Mouse (Mus musculus): ENCODE measurements around the gene Gpatch2.

The Gpatch2 gene

GRCm38 (mm10) chr1:187308523-187308922 lies 93.2 kb downstream of the Gpatch2 start:
- no peak for DNase-seq

GRCm38 (mm10) chr1:187311122-187311521 lies 95.8 kb downstream of the Gpatch2 start:
- DNase-seq: no peak

GRCm38 (mm10) chr1:187313323-187313722 lies 98.0 kb downstream of the Gpatch2 start:
- DNase-seq: no peak

- DNase-seq: no peak
Observed at GRCm38 (mm10) chr1:187313763-187314162, 98.5 kb downstream of the Gpatch2 start.

- no peak for DNase-seq
Observed at GRCm38 (mm10) chr1:187314516-187314915, 99.2 kb downstream of the Gpatch2 start.

- DNase-seq: no peak
Observed at GRCm38 (mm10) chr1:187315821-187316220, 100.5 kb downstream of the Gpatch2 start.

GRCm38 (mm10) chr1:187316555-187316954 lies 101.2 kb downstream of the Gpatch2 start:
- no peak for DNase-seq

- no peak for DNase-seq
Observed at GRCm38 (mm10) chr1:187321814-187322213, 106.5 kb downstream of the Gpatch2 start.

- DNase-seq: no peak
Observed at GRCm38 (mm10) chr1:187322505-187323208, 107.3 kb downstream of the Gpatch2 start.

- no peak for DNase-seq
Observed at GRCm38 (mm10) chr1:187323209-187323589, 107.9 kb downstream of the Gpatch2 start.

GRCm38 (mm10) chr1:187342551-187342950 lies 127.2 kb downstream of the Gpatch2 start:
- DNase-seq: no peak

GRCm38 (mm10) chr1:187345156-187345555 lies 129.8 kb downstream of the Gpatch2 start:
- DNase-seq: no peak

GRCm38 (mm10) chr1:187346923-187347322 lies 131.6 kb downstream of the Gpatch2 start:
- DNase-seq: no peak

GRCm38 (mm10) chr1:187347606-187348005 lies 132.3 kb downstream of the Gpatch2 start:
- no peak for DNase-seq

- DNase-seq: no peak
Observed at GRCm38 (mm10) chr1:187348053-187348820, 132.9 kb downstream of the Gpatch2 start.

- DNase-seq: no peak
Observed at GRCm38 (mm10) chr1:187348859-187349258, 133.6 kb downstream of the Gpatch2 start.

GRCm38 (mm10) chr1:187356169-187356568 lies 140.9 kb downstream of the Gpatch2 start:
- no peak for DNase-seq

GRCm38 (mm10) chr1:187356904-187357303 lies 141.6 kb downstream of the Gpatch2 start:
- no peak for DNase-seq

- DNase-seq: no peak
Observed at GRCm38 (mm10) chr1:187360240-187360639, 144.9 kb downstream of the Gpatch2 start.

GRCm38 (mm10) chr1:187362536-187362935 lies 147.2 kb downstream of the Gpatch2 start:
- no peak for DNase-seq

- DNase-seq: no peak
Observed at GRCm38 (mm10) chr1:187365424-187365823, 150.1 kb downstream of the Gpatch2 start.

GRCm38 (mm10) chr1:187366806-187367205 lies 151.5 kb downstream of the Gpatch2 start:
- DNase-seq: no peak

- no peak for DNase-seq
Observed at GRCm38 (mm10) chr1:187369049-187369448, 153.7 kb downstream of the Gpatch2 start.

- no peak for DNase-seq
Observed at GRCm38 (mm10) chr1:187373506-187373905, 158.2 kb downstream of the Gpatch2 start.

Data from lung, postnatal 36 days (tissue).